Mouse (Mus musculus) intestine, embryonic 14.5 days (tissue): ENCODE results near the gene Insc. TPM values are rescaled to one million over a fixed set of nuclear protein-coding genes. Genes with fewer than 3 reads are reported as not detected.
"Not testable (repeated sequence)": the region's sequence is repeated elsewhere in the genome, so short reads cannot be mapped to it uniquely, and the experiment has no call there.

Experiments
- ATAC-seq: fragments of 200-750 bp; cut with Nextera tagmentation; replicated peaks from 2 replicates; pipeline ENCODE4 v1.8.0; 2017; ENCODE audit warnings: low read depth, moderate number of reproducible peaks, moderate TSS enrichment, moderate library complexity; ENCODE audit not compliant: low FRiP score, low TSS enrichment
- DNase-seq: peaks from one replicate; pipeline ENCODE4 v3.0.0-alpha.2; 2018; ENCODE audit warnings: low spot score
- H3K27ac ChIP-seq: fragments of 300-500 bp; sonication (generic); 2 replicates; pipeline ENCODE4 v1.5.1; 2014; ENCODE audit warnings: low read depth, mild to moderate bottlenecking, control low read depth
- H3K27me3 ChIP-seq: fragments of 300-500 bp; sonication (generic); replicated peaks from 2 replicates; pipeline ENCODE4 v1.6.1; 2014; ENCODE audit warnings: low read length, control low read depth; ENCODE audit not compliant: control insufficient read depth, insufficient read depth
- H3K36me3 ChIP-seq: fragments of 300-500 bp; sonication (generic); 2 replicates; pipeline ENCODE4 v1.6.1; 2014; ENCODE audit warnings: low read length, control low read depth; ENCODE audit not compliant: control insufficient read depth, insufficient read depth
- H3K4me1 ChIP-seq: fragments of 300-500 bp; sonication (generic); replicated peaks from 2 replicates; pipeline ENCODE4 v1.6.1; 2014; ENCODE audit warnings: low read length, control low read depth, mixed read lengths; ENCODE audit not compliant: control insufficient read depth, insufficient read depth
- H3K4me2 ChIP-seq: fragments of 300-500 bp; sonication (generic); 2 replicates; pipeline ENCODE4 v1.6.1; 2014; ENCODE audit warnings: low read length
- H3K4me3 ChIP-seq: fragments of 300-500 bp; sonication (generic); 2 replicates; pipeline ENCODE4 v1.5.1; 2014; ENCODE audit warnings: low read depth, low read length, control low read depth, mixed read lengths
- H3K9ac ChIP-seq: fragments of 300-500 bp; sonication (generic); 2 replicates; pipeline ENCODE4 v1.6.1; 2014; ENCODE audit warnings: mild to moderate bottlenecking, low read length
- H3K9me3 ChIP-seq: fragments of 300-500 bp; sonication (generic); 2 replicates; pipeline ENCODE4 v1.6.1; 2016; ENCODE audit warnings: low read length, control low read depth; ENCODE audit not compliant: control insufficient read depth
- WGBS: fragments of 180-500 bp; shearing (Covaris S2); extraction: QIAGEN DNeasy Blood & Tissue Kit; methylation state at CpG from one replicate; pipeline ENCODE4 v1.1.7; 2014; 5-methylcytosine and 5-hydroxymethylcytosine counted together
- polyA plus RNA-seq: library from polyadenylated mRNA; unstranded; fragments of >200 nt; fragmentation: Nextera tagmentation; extraction: Ambion mirVana; gene quantifications from 2 replicates; pipeline ENCODE4 v1.2.1, GENCODE M21; 2014

Gene Insc
- polyA plus RNA-seq, 1 experiment from 2014 or later: 20.8 TPM

DNA sequence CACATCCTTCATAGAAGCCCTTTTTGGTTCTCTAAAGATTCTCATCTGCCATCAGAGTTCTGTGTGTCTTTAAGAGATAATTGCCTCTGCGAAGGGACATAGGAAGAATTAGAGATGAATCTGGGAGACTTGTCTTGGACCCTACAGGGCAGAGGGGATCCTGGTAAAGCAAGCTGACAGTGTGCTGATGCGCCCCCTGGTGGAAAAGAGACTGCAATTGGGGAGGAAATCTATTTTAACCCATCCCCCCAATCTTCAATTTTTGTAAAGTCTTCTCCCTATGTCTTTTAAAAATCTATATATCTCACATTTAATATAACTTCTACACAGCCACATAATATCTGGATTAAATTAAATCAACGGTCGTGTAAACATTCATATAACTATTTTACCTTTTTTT, 13.8 kb upstream of the Insc start:
- H3K4me2 ChIP-seq, H3K9ac ChIP-seq, H3K36me3 ChIP-seq, H3K9me3 ChIP-seq, H3K27me3 ChIP-seq, H3K4me1 ChIP-seq, H3K4me3 ChIP-seq, ATAC-seq, H3K27ac ChIP-seq: not testable (repeated sequence)
- WGBS: 64% methylated on average over 4 of the region's 4 CpGs
- DNase-seq: peak; percentile 47

DNA sequence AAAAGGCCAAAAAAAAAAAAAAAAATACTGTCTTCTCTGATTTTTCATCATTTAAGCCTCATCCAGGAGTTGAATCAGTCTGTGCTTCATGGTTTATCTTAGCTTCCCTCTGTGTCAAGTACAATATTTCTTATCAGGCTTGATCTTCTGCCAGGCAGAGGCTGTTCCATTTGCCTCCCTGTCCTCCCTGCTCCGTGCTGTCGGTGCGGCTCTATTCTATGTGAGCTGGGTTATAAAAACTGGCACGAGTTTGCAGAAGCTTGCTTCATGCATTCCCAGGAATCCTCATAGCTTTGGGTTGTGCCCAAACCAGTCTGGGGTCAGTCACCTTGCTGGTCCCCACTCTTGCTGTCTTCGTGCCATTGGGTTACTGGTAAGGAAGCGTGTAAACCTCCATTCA, 12.3 kb upstream of the Insc start:
- ATAC-seq: no peak
- Histone ChIP-seq H3K4me2 (no peak overlapping the region), H3K27me3 (no peaks in the 10 kb centered on the region), H3K9ac (no peak overlapping the region), H3K27ac (no peak overlapping the region), H3K36me3 (no peaks in the 10 kb centered on the region), H3K4me1 (no peaks in the 10 kb centered on the region), H3K4me3 (no peak overlapping the region), H3K9me3 (no peaks in the 10 kb centered on the region)
- DNase-seq: peak; percentile 43
- WGBS: 72% methylated on average over 6 of the region's 6 CpGs

DNA sequence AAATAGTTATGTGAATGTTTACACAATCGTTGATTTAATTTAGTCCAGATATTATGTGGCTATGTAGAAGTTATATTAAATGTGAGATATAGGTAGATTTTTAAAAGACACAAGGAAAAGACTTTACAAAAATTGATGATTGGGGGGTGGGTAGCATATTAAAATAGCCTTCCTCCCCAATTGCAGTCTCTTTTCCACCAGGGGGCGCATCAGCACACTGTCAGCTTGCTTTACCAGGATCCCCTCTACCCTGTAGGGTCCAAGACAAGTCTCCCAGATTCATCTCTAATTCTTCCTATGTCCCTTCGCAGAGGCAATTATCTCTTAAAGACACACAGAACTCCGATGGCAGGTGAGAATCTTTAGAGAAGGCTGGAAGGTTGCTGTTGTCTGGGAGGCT, 11.8 kb upstream of the Insc start:
- H3K27ac ChIP-seq: not testable (repeated sequence)

DNA sequence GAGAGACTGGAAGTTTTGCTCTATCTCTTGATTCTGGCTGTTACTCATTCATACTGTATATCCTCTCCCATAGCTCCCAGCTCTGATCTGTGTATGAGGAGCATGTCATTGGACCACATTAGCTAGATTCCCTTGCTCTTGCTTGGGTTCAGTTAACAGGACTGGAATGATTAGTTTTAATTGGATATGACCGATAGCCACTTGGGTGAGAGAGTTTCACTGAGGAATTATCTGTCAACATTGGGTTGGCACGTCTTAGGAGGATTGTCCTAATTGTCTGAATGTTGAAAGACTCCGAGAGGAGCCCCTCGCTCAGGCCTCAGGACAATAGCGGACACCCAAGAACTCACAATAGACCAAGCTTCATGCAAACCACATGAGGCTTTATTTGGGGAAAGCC, 7.2 kb upstream of the Insc start:
- 86% methylated on average over 5 of the region's 5 CpGs for WGBS
- H3K27ac ChIP-seq: no peak overlapping the region
- no peaks in the 10 kb centered on the region for H3K4me1 ChIP-seq
- DNase-seq: no peak
- no peak for ATAC-seq
- no peak overlapping the region for H3K4me2 ChIP-seq
- H3K9ac ChIP-seq: no peak overlapping the region
- H3K9me3 ChIP-seq: no peaks in the 10 kb centered on the region
- no peaks in the 10 kb centered on the region for H3K27me3 ChIP-seq
- H3K4me3 ChIP-seq: no peak overlapping the region
- H3K36me3 ChIP-seq: no peaks in the 10 kb centered on the region

More for the DNA sequence above, 11.8 kb upstream of the Insc start:
- not testable (repeated sequence) for H3K4me3 ChIP-seq, ATAC-seq, H3K36me3 ChIP-seq, H3K4me1 ChIP-seq, H3K4me2 ChIP-seq, H3K27me3 ChIP-seq, H3K9me3 ChIP-seq, H3K9ac ChIP-seq
- peak; percentile 43 for DNase-seq
- 39% methylated on average over 4 of the region's 4 CpGs for WGBS

DNA sequence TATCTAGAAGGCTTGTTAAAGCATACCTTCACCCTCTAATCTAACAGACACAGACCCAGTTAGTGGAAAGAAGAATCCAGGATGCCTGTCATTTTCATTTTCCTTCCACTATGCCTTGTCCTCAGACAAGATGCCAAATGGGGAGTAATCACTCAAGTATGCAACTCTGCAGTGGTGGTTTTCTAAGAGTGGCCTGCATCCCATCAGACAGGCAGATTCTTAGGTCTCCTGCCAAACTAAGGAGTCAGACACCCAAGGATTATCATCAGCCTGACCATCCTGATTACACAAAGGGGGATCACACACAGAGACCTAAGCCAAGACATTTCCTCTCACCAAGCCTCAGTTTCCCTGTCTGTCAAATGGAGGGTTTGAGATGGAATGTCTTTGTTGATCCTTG, 5.3 kb upstream of the Insc start:
- no peaks in the 10 kb centered on the region for H3K4me1 ChIP-seq
- DNase-seq (no peak), ATAC-seq (no peak)
- H3K9ac ChIP-seq: no peak overlapping the region
- H3K36me3 ChIP-seq: no peaks in the 10 kb centered on the region
- H3K9me3 ChIP-seq: no peaks in the 10 kb centered on the region
- H3K27me3 ChIP-seq: no peaks in the 10 kb centered on the region
- no peak overlapping the region for H3K4me3 ChIP-seq
- H3K27ac ChIP-seq: no peak overlapping the region
- no peak overlapping the region for H3K4me2 ChIP-seq

DNA sequence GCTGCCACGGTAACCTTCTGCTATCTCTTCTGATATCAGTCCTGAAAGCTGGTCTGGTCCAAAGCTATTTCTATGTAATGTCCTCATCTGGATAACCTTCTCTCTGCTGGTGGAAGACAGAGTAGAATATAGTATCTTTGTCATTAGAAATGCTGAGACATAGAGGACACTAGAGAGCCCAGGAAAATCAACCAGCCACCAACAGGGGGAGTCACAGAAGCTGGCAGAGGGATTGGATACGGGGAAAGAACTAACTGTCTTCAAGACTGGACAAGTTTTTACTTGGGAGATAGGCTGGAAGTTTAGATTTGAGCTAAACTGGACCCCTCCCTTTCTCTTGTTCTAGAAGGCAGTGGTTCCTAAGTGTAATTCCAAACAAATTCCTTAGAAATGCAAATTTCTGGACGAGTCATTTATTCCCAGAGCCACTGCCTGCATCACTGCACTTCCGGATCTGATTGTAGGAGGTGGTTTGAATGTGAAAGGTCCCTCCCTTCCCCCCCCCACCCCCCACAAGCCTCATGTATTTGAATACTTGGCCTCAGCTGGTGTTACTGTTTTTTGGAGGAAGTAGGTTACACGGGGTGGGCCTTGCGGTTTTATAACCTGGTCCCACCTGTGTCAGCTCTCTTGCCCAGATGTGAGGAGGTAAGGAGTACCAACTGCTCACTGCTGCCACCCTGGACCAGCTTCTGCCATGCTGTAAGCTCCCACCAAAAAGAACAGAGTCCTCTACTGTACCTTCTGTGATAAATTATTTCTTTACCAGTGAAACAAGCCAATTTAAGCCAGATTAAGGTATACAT, 2.9 kb upstream of the Insc start:
- Histone ChIP-seq H3K36me3 (no peaks in the 10 kb centered on the region), H3K9me3 (no peaks in the 10 kb centered on the region), H3K4me3 (no peak overlapping the region), H3K27me3 (no peaks in the 10 kb centered on the region), H3K9ac (no peak overlapping the region), H3K27ac (no peak overlapping the region), H3K4me1 (peaks cover 3% of the 10 kb centered on the region; the same call in 1 of the 2 replicates), H3K4me2 (no peak overlapping the region)
- DNase-seq (no peak), ATAC-seq (no peak)
- WGBS: 56% methylated on average over 6 of the region's 6 CpGs

DNA sequence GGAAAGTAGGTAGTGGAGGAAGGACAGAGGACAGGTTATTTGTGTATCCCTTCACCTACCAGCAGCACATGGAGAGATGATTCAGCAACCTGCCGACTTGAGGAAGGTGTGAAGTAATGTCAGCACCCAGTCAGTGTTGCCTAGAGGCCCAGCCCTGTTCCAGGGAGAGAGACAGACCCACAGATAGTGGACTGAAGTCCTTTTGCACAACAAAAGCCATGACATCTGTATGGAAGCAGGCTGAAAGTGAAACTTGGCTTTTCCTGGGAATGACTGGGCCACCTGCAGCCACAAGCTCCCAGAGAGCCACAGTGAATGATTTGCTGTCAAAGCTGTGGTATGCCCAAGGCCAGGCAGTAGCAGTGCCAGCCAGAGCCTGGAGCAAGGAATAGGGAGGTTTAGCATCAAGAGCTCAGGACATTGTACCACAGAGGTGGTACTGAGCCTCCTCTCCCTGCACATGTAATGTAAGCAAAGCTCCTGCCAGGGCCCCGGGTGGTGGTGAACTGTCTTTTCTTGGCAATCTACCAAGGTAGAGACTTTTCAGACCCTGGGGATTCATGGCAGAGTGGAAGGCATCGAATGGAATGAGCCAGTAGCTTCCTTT, 1.2 kb downstream of the Insc start:
- no peaks in the 10 kb centered on the region for H3K27me3 ChIP-seq
- ATAC-seq (no peak), DNase-seq (no peak)
- H3K27ac ChIP-seq: no peak overlapping the region
- WGBS: 41% methylated on average over 3 of the region's 3 CpGs
- peaks cover 3% of the 10 kb centered on the region for H3K4me1 ChIP-seq
- H3K36me3 ChIP-seq: no peaks in the 10 kb centered on the region
- no peaks in the 10 kb centered on the region for H3K9me3 ChIP-seq
- H3K9ac ChIP-seq: no peak overlapping the region
- H3K4me2 ChIP-seq: peak overlapping the region; percentile 18; the same call in 1 of the 2 replicates
- H3K4me3 ChIP-seq: no peak overlapping the region; the same call in 1 of the 2 replicates

DNA sequence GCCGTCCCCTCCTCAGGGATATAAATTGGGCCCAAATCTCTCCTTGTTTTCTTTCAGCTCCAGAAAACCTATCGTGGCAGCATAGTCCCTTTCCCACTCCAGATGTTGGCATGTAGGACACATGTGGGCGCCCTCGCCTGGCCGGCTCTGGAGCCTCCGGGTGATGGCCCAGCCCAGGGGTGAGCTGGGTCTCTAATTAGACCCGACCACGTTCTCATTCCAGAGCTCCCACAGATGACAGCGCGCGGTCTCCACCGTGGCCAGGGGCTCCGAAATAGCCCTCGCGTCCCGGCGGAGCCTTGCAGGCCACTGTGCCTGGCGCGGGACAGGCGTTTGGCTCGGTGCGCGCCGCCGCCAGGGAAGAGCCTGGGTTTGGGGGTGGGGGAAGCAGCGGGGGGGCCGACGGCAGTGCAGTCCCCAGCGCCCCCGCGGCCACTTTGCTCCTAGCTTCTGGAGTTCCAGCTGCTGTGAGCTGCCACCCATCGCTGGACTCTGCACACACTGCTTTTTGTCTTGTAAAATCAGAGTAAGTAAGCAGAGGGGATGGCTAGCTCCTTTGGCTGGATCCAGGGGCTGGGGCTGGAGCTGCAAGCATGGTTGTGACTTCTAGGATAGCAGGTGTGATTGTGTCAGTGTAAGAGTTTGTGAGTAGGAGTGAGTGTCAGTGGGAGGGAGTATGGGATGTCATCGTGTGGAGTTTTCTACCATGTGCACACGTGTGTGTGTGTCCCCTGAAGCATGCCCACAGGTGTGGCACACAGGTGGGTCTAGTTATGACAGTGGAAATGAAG, 2.2 kb downstream of the Insc start:
- WGBS: 4% methylated on average over 34 of the region's 34 CpGs
- Histone ChIP-seq H3K4me3 (peak overlapping the region; percentile 30), H3K4me2 (peak overlapping the region; percentile 59), H3K27me3 (no peaks in the 10 kb centered on the region), H3K27ac (no peak overlapping the region), H3K9me3 (no peaks in the 10 kb centered on the region), H3K9ac (peak overlapping the region; percentile 25), H3K4me1 (peaks cover 3% of the 10 kb centered on the region), H3K36me3 (no peaks in the 10 kb centered on the region)
- DNase-seq (no peak), ATAC-seq (peak; percentile 42; the same call in 1 of the 2 replicates)
